Mouse (Mus musculus): ENCODE results near the gene RPS10-NUDT3.

RPS10-NUDT3 gene

DNA sequence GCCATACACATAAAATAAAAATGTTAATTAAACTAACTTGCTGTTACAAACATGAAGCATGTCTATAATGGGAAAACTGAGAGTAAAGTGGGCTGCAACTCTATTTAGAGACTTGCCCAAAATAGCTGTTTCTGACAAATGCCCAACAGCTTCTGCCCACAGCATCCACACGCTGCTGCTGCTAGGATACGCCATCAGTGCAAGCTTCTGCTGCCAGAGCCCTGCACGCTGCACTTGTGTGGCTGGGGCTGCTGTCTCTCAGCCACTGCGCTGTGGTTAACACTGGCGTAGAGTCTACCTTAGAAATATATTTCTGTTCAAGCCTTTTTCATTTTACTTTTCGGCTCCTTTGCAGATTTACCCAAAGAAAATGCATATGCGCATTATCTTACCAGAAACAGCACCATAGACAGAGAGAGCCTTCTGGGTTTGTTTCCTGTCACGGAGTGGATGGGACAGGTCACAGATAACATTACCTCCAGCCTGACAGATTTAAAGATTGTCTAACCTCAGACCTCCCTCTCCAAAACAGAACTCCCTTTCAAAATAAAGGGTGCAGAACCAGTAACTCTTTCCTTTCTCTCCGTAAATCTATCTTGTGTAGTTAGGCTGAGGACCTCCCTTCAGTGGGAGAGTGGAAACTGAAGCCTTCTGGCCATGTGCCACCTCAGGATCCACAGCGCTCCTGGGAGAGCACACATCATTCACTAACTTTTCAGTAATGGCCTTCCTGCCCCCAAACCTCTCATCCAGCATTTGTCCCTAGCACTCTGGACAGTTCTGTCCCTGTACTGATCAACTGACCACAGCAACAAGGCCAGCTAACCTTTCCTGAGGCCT is 24.1 kb downstream of the RPS10-NUDT3 start:
- DNase-seq (ENCODE audit: low spot score in 2 of 2) = no peak

GRCm38 (mm10) chr17:27609576-27609975 is 25.4 kb downstream of the RPS10-NUDT3 start:
- DNase-seq (ENCODE audit: low spot score in 2 of 2) = no peak

DNA sequence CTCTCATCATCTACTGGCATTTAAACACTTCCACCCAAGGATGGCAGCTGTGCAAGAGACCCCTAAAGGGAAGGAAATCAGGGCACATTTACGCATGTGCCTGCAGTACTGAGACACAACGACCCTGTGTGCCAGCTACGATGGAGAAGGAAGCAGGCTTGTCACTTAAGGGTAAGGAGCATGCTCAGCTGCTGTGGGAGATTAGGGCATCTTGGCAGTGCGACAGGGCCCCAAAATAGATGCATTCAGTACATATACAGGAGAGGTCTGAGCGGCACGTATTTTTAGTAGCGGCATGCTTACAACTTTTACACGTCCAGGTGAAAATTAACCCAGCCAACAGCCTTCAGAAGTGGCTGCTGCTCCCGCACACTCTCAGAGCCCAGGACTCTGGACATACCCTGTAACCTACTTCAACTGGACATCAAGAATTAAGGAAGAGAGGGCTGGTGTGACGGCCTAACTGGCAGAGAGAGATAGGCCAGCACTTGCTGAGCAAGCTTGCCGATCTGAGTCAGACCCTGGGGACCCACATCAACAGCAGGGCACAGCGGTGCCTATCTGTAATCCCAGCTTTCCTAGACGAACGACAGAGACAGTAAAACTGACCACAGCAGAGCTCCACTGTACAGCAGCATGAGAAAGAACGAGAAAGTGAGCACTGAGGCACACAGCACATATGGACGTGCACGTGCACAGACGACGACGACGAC is 31.3 kb downstream of the RPS10-NUDT3 start:
- peak in 1 of 2 experiments; percentile 64 for DNase-seq (ENCODE audit: low spot score in 2 of 2)

- DNase-seq (ENCODE audit: low spot score in 2 of 2) = no peak
These were observed 32.0 kb downstream of the RPS10-NUDT3 start for GRCm38 (mm10) chr17:27603036-27603435.

DNA sequence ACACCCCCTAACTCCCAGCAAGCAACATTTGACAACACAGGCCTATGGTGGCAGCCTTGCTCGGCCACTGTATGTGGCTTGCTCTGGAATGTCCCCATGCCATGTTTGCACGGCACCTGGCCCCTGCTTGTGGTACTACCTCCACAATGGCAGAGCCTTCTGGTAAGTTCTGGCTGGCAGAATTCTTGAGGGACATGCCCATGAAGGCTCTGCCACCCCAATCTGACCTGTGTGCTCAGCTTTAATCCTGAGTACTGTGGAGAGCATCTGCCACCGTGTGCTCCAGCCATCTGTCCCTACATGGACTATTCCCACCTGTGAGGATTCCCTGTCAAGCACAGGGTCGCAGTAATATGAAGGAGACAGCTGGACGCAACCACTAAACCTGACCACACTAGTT is 34.2 kb downstream of the RPS10-NUDT3 start:
- DNase-seq (ENCODE audit: low spot score in 2 of 2) = no peak

DNA sequence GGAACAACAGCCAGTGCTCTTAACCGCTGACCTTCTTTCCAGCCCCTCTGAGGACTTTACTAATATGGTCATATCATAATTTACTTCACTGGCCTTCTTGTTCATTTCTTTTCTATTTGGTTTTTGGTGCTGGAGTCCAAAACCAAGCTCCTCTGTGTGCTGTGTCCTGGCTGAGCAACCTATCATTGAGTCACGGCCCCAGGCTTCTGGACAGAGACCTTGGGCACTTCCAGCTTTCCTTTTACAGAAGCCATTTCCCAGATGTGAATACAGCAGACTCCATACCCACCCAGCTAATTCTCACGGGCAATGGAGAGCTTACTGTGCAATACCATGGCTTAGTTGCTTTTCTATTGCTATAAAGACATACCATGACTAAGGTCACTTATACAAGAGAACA is 34.7 kb downstream of the RPS10-NUDT3 start:
- DNase-seq (ENCODE audit: low spot score in 2 of 2) = no peak

DNA sequence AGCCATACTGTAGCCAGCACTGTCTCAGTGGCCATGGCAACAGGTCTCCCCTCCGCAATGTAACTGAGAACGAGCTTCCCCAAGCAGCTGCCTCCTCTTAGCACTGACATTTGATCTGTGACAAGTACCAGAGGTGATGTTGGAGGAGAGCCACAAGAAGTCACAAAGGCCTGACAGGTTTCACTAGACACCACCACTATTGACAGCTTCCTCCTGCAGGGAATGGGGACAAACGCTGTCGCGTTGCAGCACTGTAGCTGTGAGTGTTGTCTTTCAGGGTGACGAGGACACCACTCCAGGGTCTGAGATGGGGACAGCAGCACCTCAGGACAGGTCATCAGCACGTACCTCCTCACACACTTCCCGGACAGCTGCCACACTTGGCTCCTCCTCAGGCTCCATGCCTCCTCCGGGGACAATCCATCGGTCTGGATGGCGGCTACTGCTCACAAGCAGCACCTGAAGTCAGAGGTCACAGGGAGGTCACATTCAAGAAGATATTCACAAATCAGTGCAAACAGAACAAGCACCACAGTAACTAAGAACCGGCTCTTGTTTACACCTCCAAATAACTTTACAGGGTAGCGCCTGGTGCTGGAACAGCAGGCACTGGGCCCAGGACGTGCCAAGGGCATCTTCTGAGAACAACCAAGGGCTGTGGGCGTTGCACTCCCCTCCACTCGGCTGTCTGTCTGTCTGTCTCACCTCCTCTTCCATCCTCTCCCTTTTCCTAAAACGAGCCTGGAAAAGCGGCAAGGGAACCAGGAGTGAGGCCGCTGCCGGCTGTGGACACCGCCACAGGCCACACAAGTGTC is 38.4 kb downstream of the RPS10-NUDT3 start:
- no peak for DNase-seq (ENCODE audit: low spot score in 2 of 2)

GRCm38 (mm10) chr17:27595659-27596375 is 39.2 kb downstream of the RPS10-NUDT3 start:
- no peak for DNase-seq (ENCODE audit: low spot score in 2 of 2)

- DNase-seq (ENCODE audit: low spot score in 2 of 2) = no peak
These were observed 42.5 kb downstream of the RPS10-NUDT3 start for GRCm38 (mm10) chr17:27592565-27592910.

DNA sequence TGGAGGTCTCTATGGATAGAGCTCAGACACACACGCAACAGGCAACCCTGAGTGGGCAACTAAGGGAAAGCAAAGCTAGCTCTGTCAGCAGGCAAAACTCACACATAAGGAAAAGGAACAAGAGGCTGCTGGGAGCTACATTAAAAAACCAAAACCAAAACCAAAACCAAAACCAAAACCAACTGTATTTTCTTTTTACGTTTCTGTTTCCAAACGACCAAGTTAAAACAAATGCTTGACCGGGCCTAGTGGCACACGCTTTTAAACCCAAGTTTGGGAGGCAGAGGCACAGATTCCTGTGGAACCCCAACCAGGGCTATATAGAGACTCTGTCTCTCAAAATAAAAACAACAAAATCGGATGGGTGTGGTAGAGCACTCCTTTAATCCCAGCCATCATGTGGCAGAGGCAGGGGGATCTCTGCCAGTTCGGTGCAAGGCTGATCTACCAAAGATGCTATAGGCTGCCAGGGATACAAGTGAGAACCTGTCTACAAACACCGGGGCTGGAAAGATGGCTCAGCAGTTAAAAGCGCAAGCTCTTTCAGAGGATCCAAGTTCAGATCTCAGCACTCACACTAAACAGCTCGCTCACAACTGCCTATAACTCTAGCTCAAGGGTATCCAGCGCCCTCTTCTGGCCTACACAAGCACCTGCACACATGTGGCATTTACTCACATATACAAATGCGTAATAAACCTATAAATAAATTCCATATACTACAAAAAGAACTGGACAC is 43.0 kb downstream of the RPS10-NUDT3 start:
- no peak for DNase-seq (ENCODE audit: low spot score in 2 of 2)

DNA sequence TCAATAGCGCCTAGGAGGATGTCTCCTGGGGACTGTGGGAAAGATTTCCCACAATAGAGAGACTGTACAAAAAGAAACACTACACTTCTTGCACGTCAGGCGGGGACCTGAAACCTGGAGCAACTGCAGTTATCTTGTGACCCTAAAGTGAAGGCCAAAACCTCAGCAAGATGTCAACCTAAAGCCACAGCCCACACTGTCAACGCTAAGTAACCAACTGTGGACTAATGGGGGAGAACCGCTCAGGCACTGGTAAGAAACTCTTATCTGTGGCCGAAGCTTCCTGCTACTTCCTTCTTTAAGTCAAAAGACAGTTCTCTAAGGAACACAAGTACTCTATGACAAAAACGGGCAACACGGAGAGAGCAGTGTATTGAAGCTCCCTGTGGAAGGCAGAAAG is 46.8 kb downstream of the RPS10-NUDT3 start:
- DNase-seq (ENCODE audit: low spot score in 2 of 2) = no peak

DNA sequence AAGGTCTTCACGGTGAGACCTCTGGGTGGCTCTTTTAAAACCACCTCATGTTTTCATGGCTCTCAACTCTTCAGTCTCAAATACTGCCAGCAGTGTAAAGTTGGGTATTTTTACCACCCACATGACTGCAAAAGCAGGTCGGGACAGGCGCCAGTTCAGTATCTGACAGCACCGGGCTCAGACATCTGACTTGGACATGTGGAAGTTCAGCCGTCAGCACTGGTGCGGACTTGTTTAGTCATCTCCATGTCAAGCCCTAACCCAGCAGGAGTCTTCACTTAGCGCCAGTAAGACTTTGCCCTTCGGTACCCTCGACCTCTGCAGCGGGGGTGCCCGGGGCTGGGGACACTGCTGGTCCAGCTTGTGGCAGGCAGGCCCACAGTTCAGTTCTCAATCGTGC is 47.8 kb downstream of the RPS10-NUDT3 start:
- DNase-seq (ENCODE audit: low spot score in 2 of 2) = no peak

- no peak for DNase-seq (ENCODE audit: low spot score in 2 of 2)
These were observed 48.4 kb downstream of the RPS10-NUDT3 start for GRCm38 (mm10) chr17:27586661-27587060.

- no peak for DNase-seq (ENCODE audit: low spot score in 2 of 2)
These were observed 51.7 kb downstream of the RPS10-NUDT3 start for GRCm38 (mm10) chr17:27583185-27583894.

- no peak for DNase-seq (ENCODE audit: low spot score in 2 of 2)
These were observed 54.5 kb downstream of the RPS10-NUDT3 start for GRCm38 (mm10) chr17:27580392-27581068.

DNA sequence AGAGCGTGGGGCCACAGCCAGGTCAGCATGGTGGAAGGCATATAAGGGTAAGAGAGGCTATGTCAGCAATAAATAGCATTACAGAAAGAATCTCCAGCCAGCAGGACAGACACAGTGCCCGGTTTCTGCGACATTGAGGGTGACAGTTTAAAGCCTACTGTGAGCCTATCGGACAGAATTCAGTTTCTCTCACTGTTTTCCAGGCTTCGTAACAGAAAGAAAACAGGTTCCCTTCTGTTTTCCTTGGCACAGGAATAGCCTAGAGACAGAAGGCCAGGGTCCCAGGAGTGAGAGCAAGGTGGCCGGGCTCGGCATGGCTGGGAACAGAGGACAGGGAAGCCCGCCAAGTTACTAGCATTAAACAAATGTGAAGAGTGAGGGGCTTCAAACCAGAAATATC is 55.2 kb downstream of the RPS10-NUDT3 start:
- DNase-seq (ENCODE audit: low spot score in 2 of 2) = no peak

DNA sequence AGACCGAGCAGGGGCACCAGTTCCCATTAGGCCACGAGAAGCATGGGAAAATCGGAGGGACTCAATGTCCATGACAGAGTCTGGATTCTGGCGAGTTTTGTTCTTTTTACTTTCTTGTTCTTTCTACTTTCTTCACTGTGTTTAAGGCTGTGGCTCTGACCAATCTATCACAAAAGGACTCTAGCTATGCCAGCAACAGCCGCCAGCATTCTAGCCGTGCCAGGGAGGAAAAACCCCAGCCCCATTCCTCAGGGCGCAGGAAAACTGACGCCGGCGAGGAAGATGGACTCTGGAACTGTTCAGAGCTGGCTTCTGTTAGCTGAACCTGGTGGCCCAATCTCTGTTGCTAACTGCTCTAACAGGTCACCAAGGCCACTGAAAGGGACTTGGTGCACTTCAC is 56.5 kb downstream of the RPS10-NUDT3 start:
- no peak for DNase-seq (ENCODE audit: low spot score in 2 of 2)

- peak in 1 of 2 experiments; percentile 40 for DNase-seq (ENCODE audit: low spot score in 2 of 2)
These were observed 57.6 kb downstream of the RPS10-NUDT3 start for GRCm38 (mm10) chr17:27577468-27577867.

DNA sequence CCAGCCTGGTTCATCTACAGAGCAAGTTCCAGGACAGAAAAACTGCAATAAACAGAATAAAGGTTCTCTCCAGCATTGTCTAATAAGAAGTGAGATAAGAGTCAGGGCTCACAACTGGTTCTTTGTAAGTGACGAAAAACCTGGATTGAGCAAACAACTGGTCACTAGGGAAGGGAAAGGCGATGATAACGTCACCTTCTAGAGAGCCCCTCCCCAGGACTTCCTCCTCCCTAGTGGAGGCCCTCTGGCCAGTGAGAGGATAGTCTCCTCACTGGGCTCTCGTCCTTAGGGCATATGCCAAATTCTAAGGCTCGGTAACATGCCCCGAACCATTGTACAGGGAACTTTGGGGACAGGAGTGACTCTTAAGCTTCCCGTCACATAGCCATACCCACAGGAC is 59.0 kb downstream of the RPS10-NUDT3 start:
- no peak for DNase-seq (ENCODE audit: low spot score in 2 of 2)

Data from spleen, postnatal 10 days (tissue).